Mouse (Mus musculus) cerebellum, adult 11 months (tissue): ENCODE measurements at regions not wholly inside any gene's neighbourhood (a gene's known extent, or its start where the extent isn't known, plus 50 kb on each side); places are given as distances from the start of the nearest gene placed in this dataset.

ENCODE experiments used
- DNase-seq: peaks from one replicate; pipeline ENCODE4 v3.0.0; 2022

- no peak for DNase-seq
Observed at GRCm38 (mm10) chr13:5804381-5804941, 56.8 kb upstream of the Klf6 start.

GRCm38 (mm10) chr13:5808380-5808779 is 52.9 kb upstream of the Klf6 start:
- DNase-seq: no peak
